Mouse (Mus musculus): Measurements from ENCODE around the gene Retnlg. TPM values are rescaled to one million over a fixed set of nuclear protein-coding genes. Genes with fewer than 3 reads are reported as not detected.

The Retnlg gene
- total RNA-seq, 2 experiments from 2014 or later = not detected

Other genes with a start within 250 kb of the Retnlg start
- 0.33 and 2.9 TPM in 2 replicates for gene Trat1, start 100.6 kb upstream of the Retnlg start, total RNA-seq (2014; fragmentation: Nextera tagmentation)
- gene Trat1, start 100.6 kb upstream of the Retnlg start, total RNA-seq (2017) = 1.3 and 3.5 TPM in 2 replicates
- not detected in 2 replicates for gene Retnlb, start 55.8 kb upstream of the Retnlg start, total RNA-seq (2014; fragmentation: Nextera tagmentation)
- gene Retnlb, start 55.8 kb upstream of the Retnlg start, total RNA-seq (2017) = not detected in 2 replicates
- gene Retnla, start 30.1 kb upstream of the Retnlg start, total RNA-seq (2014; fragmentation: Nextera tagmentation) = not detected in 2 replicates
- not detected in 2 replicates for gene Retnla, start 30.1 kb upstream of the Retnlg start, total RNA-seq (2017)
- gene Dzip3, start 121.5 kb downstream of the Retnlg start, total RNA-seq (2014; fragmentation: Nextera tagmentation) = 27.4 and 29.4 TPM in 2 replicates
- gene Dzip3, start 121.5 kb downstream of the Retnlg start, total RNA-seq (2017) = 30.4 and 36.9 TPM in 2 replicates
- 38.4 and 49.3 TPM in 2 replicates for gene Cip2a, start 121.6 kb downstream of the Retnlg start, total RNA-seq (2014; fragmentation: Nextera tagmentation)
- gene Cip2a, start 121.6 kb downstream of the Retnlg start, total RNA-seq (2017) = 87.4 and 92.6 TPM in 2 replicates
- 0.40 TPM in 1 of 2 replicates, not detected in the other for gene Myh15, start 184.9 kb downstream of the Retnlg start, total RNA-seq (2014; fragmentation: Nextera tagmentation)
- gene Myh15, start 184.9 kb downstream of the Retnlg start, total RNA-seq (2017) = not detected in 2 replicates